Mouse (Mus musculus): ENCODE results near the gene Arhgef2.

The Arhgef2 gene

DNA sequence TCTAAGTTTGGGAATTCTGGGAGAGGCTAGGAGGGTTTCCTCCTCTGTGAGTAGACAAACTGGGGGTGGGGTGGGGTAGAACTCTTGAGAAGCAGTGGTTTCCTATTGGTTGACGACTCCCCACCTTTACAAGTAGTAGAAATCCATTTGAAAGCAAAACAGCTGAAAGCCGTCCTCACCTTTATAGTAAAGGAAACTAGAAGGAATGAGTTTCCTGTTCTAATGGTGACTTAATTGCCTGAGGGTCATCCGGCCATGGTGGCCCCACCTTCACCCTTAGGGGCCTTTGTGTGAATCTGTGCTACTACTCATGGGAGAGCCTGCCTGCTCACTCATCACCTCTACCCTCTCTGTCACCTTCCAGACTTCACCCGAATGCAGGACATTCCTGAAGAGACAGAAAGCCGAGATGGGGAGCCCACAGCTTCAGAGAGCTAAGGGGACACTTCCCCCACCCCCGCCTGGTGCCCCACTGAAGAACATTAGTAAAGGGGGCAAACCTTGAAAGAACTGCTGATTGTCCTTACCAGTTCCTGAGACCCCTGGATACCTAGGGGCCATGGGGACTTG, 40.7 kb downstream of the Arhgef2 start:
- DNase-seq, result no peak

GRCm38 (mm10) chr3:88647076-88647475, 41.3 kb downstream of the Arhgef2 start:
- no peak for DNase-seq

DNA sequence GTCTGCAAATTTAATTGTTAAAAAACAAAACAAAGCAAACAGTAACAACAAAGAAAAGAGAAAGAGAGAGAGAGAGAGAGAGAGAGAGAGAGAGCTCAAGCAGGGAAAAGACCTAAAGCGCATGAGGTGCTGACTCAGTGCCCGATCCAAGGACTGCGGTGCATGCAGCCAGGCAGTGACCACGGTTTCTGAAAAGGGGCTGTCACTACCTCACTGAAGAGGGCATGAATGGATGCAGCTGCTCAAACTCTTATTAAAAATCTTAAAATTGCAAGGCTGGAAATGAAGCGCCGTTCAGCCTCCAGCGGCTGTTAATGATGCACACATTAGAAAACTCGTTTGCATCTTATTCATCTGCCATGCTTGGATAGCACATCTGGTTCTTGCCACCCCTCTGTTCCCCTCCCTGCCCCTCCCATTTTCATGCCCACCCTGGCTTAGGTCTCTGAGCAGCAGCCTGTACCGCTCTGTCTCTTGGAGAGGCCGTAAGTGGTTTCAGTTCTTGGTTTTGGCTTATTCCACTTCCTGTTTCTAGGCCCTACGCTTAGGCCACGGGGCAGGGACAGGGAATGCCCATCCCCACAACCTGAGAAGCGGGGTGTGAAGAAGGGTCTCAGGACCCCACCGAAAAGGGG, 42.1 kb downstream of the Arhgef2 start:
- no peak for DNase-seq

GRCm38 (mm10) chr3:88648452-88649168, 42.8 kb downstream of the Arhgef2 start:
- no peak for DNase-seq

DNA sequence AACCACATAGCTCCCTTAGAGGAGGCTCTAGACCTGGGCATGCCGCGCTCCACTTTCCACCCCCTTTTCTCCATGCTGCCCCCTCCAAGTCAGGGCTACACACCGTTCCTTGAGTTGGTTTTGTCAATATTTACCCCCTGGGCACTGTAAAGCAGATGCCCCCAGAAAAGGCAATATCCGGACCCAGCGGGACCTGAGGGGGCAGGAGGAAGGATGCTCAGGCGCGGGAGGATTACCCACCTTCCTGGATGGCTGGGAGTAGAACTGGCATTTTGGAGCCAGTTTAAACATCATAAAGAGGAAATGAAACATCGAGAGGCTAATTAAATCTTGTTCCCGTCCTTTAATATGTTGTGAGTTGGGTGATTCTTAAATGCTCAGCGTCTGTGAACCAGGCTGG, 43.4 kb downstream of the Arhgef2 start:
- no peak for DNase-seq

DNA sequence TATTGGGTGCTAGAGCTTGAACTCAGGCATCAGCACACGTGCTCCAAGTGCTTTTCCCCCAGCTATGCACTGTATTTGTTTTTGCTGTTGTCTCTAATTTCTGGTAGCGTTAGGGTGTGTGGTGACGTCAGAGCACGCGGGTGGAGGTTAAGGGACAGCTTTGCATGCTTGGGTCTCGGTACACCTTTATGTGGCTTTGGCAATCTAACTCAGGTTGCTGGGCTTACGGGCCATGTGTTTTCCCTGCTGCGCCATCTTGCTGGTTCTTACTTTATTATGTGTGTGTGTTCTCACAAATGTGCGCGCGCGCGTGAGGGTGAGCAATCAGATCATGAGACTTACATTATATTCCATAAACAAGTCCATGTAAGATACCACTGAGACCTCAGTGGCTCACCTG, 44.2 kb downstream of the Arhgef2 start:
- DNase-seq, result no peak

DNA sequence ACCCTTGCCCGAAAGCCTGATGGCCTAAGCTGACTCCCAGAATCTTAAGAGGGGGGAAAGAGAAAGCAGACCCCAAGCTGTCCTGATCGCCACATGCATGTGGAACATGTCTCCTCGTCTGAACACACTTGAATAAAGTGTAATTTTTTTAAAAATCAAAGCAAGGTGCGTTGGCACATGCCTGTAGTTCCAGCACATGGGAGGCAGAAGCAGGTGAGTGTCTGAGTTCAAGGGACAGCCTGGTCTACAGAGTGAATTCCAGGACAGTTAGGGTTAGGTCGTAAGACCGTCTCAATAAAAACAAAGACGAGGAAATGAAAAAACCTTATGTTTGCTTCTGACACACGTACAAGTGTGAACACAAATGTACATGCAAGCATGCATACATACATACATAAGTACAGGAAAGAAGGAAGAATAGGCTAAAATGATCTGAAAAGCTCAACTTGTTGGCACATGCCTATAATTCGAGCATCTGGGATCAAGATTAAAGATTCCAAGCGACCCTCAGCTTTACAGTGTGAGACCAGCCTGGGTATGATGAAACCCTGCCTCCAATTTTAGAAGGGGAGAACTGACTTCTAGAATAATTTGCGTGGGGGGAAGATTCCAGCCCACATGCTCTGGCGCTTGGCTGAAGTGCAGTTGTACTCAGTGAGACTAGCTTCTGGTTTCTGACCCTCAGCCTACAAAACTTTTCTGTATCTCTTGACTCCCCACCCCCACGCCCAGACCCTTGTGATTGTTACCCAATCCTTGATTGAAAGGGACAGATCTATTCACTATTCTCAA, 45.1 kb downstream of the Arhgef2 start:
- no peak for DNase-seq

GRCm38 (mm10) chr3:88651669-88652618, 46.2 kb downstream of the Arhgef2 start:
- DNase-seq, result no peak

GRCm38 (mm10) chr3:88652846-88653515, 47.2 kb downstream of the Arhgef2 start, which contains the start of gene Rxfp4:
Gene Rxfp4, minus strand, starts transcription at chr3:88653142.
- no peak for DNase-seq

DNA sequence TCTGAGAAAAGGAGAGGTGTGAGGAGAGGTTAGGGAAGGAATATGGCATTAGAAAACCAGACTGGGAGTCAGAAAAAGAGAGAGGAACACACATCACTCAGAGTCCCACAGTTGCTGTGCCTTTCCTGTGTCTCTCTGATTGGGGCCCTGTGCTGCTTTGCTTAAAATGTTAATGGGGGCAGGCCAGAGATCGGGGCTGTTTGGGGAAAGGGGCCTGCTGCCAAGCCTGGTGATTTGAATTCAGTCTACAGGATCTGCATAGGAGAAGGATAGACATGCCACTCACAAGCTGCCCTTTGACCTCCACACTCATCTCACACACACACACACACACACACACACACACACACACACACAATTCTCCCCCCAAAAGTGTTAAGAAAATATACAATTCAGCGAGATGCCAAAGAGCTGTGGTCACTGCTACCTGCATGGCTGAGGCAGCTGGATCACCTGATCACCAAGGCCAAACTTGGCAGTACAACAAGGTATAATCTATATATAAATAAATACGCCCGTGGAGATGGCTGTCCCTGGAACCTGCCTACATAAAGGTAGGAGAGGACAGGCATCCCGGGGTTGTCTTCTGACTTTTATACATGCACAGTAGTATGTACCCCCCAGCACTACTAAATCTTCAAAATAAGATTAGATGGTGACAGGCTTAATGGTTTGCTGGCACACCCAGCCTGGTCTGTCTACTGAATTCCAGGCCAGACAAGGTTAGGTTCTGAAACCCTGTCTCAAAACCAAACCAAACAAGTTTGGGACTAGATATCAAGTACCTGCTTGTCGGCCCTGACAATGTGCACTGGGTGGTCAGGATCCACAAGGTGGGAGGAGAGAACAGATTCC, 48.0 kb downstream of the Arhgef2 start:
- no peak for DNase-seq

GRCm38 (mm10) chr3:88654621-88655020, 48.9 kb downstream of the Arhgef2 start:
- no peak for DNase-seq

GRCm38 (mm10) chr3:88655619-88656018, 49.9 kb downstream of the Arhgef2 start:
- no peak for DNase-seq

GRCm38 (mm10) chr3:88658441-88659127, 52.8 kb downstream of the Arhgef2 start:
- no peak for DNase-seq

GRCm38 (mm10) chr3:88659798-88660197, 54.0 kb downstream of the Arhgef2 start:
- no peak for DNase-seq

DNA sequence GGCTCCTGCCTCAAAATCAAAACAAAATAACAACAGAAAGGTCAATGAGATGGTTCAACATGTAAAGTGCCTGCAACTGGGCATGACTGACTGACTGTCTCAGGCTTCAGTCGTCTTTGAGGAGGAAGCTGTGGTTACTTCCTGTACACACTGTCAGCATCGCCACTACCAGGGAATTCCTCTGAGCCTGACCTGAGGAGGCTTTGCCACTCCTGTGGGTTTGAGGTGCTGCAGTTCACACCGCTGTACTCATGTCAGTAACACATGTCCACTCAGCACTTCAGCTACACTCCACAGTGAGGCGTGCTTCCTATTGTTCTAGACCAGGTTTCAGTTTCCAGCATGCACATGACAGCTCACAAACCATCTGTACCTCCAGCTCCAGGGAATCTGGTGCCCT, 58.3 kb downstream of the Arhgef2 start:
- DNase-seq, result no peak

- peak; percentile 45 for DNase-seq
Measured at GRCm38 (mm10) chr3:88677399-88677798, 71.6 kb downstream of the Arhgef2 start.

DNA sequence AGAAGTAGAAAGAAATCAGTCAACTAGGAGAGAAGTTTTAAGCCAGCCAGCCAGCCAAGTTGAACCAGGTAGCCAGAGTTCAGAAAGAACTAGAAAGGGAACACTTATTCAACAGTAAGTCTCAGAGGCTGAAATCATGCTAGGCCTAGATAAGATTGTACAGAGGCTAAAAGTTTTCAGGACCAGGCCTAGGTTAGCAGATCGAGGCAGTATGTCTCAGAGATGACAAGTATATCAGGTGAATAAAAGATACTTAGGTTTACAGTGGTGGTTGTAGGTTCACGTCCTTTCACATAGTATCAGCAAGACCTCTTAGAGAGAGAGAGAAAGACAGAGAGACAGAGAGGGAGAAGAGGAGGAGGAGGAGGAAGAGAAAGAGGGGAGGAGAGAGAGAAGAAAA, 78.0 kb downstream of the Arhgef2 start:
- no peak for DNase-seq

DNA sequence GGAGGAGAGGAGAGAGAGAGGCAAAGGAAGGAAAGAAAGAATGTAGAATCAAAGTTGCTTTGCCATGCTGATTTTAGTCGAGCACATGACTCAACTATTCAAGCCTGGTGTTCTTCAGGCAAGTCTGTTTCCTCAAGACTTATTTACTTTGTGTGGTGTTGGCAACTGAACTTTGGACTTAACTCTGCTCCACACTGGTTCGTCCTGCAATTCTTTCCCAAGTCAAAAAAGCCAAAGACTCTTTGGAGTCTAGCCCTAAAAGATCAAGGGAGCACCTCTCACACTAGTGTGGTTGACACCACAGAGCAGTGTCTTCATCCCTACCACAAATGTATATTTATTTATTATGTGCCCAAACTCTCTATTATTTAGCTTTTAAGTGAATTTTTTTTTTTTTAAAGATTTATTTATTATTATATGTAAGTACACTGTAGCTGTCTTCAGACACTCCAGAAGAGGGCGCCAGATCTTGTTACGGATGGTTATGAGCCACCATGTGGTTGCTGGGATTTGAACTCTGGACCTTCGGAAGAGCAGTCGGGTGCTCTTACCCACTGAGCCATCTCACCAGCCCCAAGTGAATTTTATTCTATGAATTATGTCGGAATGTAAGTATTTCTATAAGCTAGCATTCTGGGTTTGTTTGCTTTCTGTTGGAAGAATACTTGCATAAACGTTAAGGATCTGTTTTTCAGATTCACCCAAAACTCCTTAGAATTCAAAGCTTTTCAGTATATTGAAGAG, 78.6 kb downstream of the Arhgef2 start:
- DNase-seq, result peak; percentile 36

Measured in kidney, adult 11 months (tissue).